Mouse (Mus musculus): ENCODE results near the gene Vmp1. TPM values are rescaled to one million over a fixed set of nuclear protein-coding genes. Genes with fewer than 3 reads are reported as not detected.

Gene Vmp1
- total and polyA plus RNA-seq, 3 experiments, result 80.9 to 209 (median 167) TPM

DNA sequence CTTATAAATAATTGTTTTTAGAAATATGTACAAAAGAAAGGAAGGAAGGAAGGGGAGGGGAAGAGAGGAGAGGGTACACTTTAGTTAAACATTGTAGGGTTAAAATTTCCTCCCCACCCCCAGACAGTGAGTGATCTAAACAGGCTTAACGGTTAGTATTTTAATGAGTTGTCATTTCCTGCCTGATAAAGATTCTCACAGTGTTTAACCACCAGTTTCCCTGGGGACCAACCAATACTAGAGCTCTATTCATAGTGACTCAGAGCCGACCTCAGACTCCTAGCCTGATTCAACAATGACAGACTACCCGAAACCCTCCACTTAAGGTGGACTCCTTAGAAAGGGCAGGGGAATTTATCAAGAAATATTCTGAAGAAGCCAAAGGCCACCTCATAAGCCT lies 90.6 kb downstream of the Vmp1 start:
- peak overlapping the region; percentile 73 for H3K9ac ChIP-seq (ENCODE audit: insufficient read depth, low read depth)
- H3K9me3 ChIP-seq (replicated peaks; ENCODE audit: low read length), result no peaks in the 10 kb centered on the region
- dilution Hi-C loops (cut with MboI; ENCODE audit: extremely low pct_ligation_motif_present, extremely low pct_unique_long_range_greater_than_20kb, low sequenced_read_pairs), result no loop called here
- TF ChIP-seq RCOR1 (conservative IDR thresholded peaks at IDR 0.05; ENCODE audit: low read depth, low read length), result no peak
- no peak for TF ChIP-seq ZNF384 (IDR thresholded peaks at IDR 0.05; ENCODE audit: low read depth, low read length)
- TF ChIP-seq ZC3H11A (IDR thresholded peaks at IDR 0.05; ENCODE audit: low read depth, low read length), result no peak
- peak; percentile 95 for TF ChIP-seq MEF2A (IDR thresholded peaks at IDR 0.05; ENCODE audit: borderline replicate concordance, low read depth, low read length)
- no peak; the same call in 1 of the 2 replicates for TF ChIP-seq RAD21 (IDR thresholded peaks at IDR 0.05; ENCODE audit: low read depth, low read length)
- TF ChIP-seq MAX (IDR thresholded peaks at IDR 0.05; ENCODE audit: low read length), result no peak
- TF ChIP-seq HCFC1 (IDR thresholded peaks at IDR 0.05; ENCODE audit: low read depth, low read length), result 0 out of 2 replicates have a peak, but pooled peaks have one; percentile 46
- TF ChIP-seq UBTF (IDR thresholded peaks at IDR 0.05; ENCODE audit: low read depth, low read length), result no peak
- TF ChIP-seq CTCF (conservative IDR thresholded peaks at IDR 0.05 in 1 of 2, IDR thresholded peaks at IDR 0.05 in 1 of 2; ENCODE audit: low read depth in 2 of 2, low read length in 2 of 2), result no peak
- peak; percentile 42; the same call in 1 of the 2 replicates for TF ChIP-seq MYC (IDR thresholded peaks at IDR 0.05; ENCODE audit: low read depth, low read length)
- TF ChIP-seq MAZ (IDR thresholded peaks at IDR 0.05; ENCODE audit: low read depth, low read length), result peak; percentile 87; the same call in 1 of the 2 replicates
- no peak for TF ChIP-seq PAX5 (IDR thresholded peaks at IDR 0.05; ENCODE audit: low read length)
- TF ChIP-seq ETS1 (conservative IDR thresholded peaks at IDR 0.05; ENCODE audit: low read depth, low read length), result peak; percentile 98
- TF ChIP-seq JUN (IDR thresholded peaks at IDR 0.05; ENCODE audit: insufficient read depth, low read depth, low read length), result peak; percentile 82
- no peak; the same call in 1 of the 2 replicates for TF ChIP-seq NELFE (IDR thresholded peaks at IDR 0.05; ENCODE audit: low read depth, low read length)
- TF ChIP-seq POLR2A (IDR thresholded peaks at IDR 0.05; ENCODE audit: low read depth, low read length), result peak; percentile 50; the same call in 1 of the 2 replicates
- peak; percentile 92 for TF ChIP-seq JUND (conservative IDR thresholded peaks at IDR 0.05; ENCODE audit: low read depth, low read length)
- TF ChIP-seq TBP (conservative IDR thresholded peaks at IDR 0.05; ENCODE audit: low read depth, low read length), result peak; percentile 58
- peak; percentile 75 for TF ChIP-seq BHLHE40 (IDR thresholded peaks at IDR 0.05; ENCODE audit: low read depth, low read length)
- TF ChIP-seq GABPA (IDR thresholded peaks at IDR 0.05; ENCODE audit: insufficient replicate concordance, low read depth, low read length), result no peak
- TF ChIP-seq SMC3 (IDR thresholded peaks at IDR 0.05; ENCODE audit: low read depth, low read length), result no peak; the same call in 1 of the 2 replicates
- TF ChIP-seq ZKSCAN1 (IDR thresholded peaks at IDR 0.05; ENCODE audit: borderline replicate concordance, low read depth, low read length), result no peak; the same call in 1 of the 2 replicates
- peak; percentile 97 for TF ChIP-seq EP300 (IDR thresholded peaks at IDR 0.05; ENCODE audit: low read length)
- peak; percentile 85; the same call in 1 of the 2 replicates for TF ChIP-seq MAFK (IDR thresholded peaks at IDR 0.05; ENCODE audit: insufficient replicate concordance, low read length)
- TF ChIP-seq CHD2 (IDR thresholded peaks at IDR 0.05; ENCODE audit: low read length), result peak; percentile 94
- TF ChIP-seq TCF12 (IDR thresholded peaks at IDR 0.05; ENCODE audit: low read depth, low read length), result peak; percentile 87
- 0 out of 2 replicates have a peak, but pooled peaks have one; percentile 57 for TF ChIP-seq KAT2A (IDR thresholded peaks at IDR 0.05; ENCODE audit: insufficient replicate concordance, low read length)
- TF ChIP-seq ELF1 (IDR thresholded peaks at IDR 0.05; ENCODE audit: low read depth, low read length), result 0 out of 2 replicates have a peak, but pooled peaks have one; percentile 39
- no peak for TF ChIP-seq POLR2AphosphoS2 (IDR thresholded peaks at IDR 0.05; ENCODE audit: low read depth, low read length)
- no peak for TF ChIP-seq MXI1 (IDR thresholded peaks at IDR 0.05; ENCODE audit: low read depth, low read length)
- TF ChIP-seq IRF4 (IDR thresholded peaks at IDR 0.05; ENCODE audit: low read depth, low read length), result peak; percentile 95
- TF ChIP-seq CHD1 (IDR thresholded peaks at IDR 0.05; ENCODE audit: low read depth, low read length), result no peak
- no peak for TF ChIP-seq NRF1 (IDR thresholded peaks at IDR 0.05; ENCODE audit: low read depth, low read length)
- TF ChIP-seq USF2 (conservative IDR thresholded peaks at IDR 0.05; ENCODE audit: low read depth, low read length), result no peak
- no peak for TF ChIP-seq ZMIZ1 (IDR thresholded peaks at IDR 0.05; ENCODE audit: low read depth, low read length)
- TF ChIP-seq USF1 (IDR thresholded peaks at IDR 0.05; ENCODE audit: low read depth, low read length), result no peak
- no peak for TF ChIP-seq SIN3A (IDR thresholded peaks at IDR 0.05; ENCODE audit: low read length)
- peak; percentile 72; the same call in 1 of the 2 replicates for TF ChIP-seq E2F4 (IDR thresholded peaks at IDR 0.05; ENCODE audit: insufficient replicate concordance, low read depth, low read length)
- peak; percentile 99 for DNase-seq (ENCODE audit: extremely low read depth)
- in situ Hi-C loops (cut with MboI; ENCODE audit: low pct_ligation_motif_present, low pct_unique_long_range_greater_than_20kb, low sequenced_read_pairs), result no loop called here
- peaks cover 2 to 4% of the 10 kb centered on the region in 2 experiments for H3K36me3 ChIP-seq (replicated peaks in 1 of 2; ENCODE audit: control insufficient read depth in 1 of 2, insufficient read depth in 1 of 2, low read length in 1 of 2)
- H3K4me2 ChIP-seq (ENCODE audit: insufficient read depth, low read depth, poor library complexity, severe bottlenecking), result peak overlapping the region; percentile 79
- peaks cover 8% of the 10 kb centered on the region for H3K79me2 ChIP-seq (replicated peaks; ENCODE audit: control insufficient read depth, extremely low read depth, insufficient read depth, poor library complexity, severe bottlenecking)
- H3K4me1 ChIP-seq (ENCODE audit: control insufficient read depth in 1 of 2, insufficient read depth in 2 of 2), result peaks cover 32 to 85% of the 10 kb centered on the region in 2 experiments
- no peaks in the 10 kb centered on the region for H3K27me3 ChIP-seq (replicated peaks)
- H3K4me3 ChIP-seq (replicated peaks in 1 of 3; ENCODE audit: low read depth in 2 of 3, low read length in 2 of 3, poor library complexity in 1 of 3), result no peak overlapping the region
- peak overlapping the region; percentile 88 for H3K27ac ChIP-seq (ENCODE audit: insufficient read depth, low read depth)

Measured in CH12.LX (cell line).